Mouse (Mus musculus): ENCODE measurements at regions not wholly inside any gene's neighbourhood (a gene's known extent, or its start where the extent isn't known, plus 50 kb on each side); places are given as distances from the start of the nearest gene placed in this dataset.

GRCm38 (mm10) chrX:136321692-136322091, 51.6 kb downstream of the Bex3 start:
- no peak for ATAC-seq (ENCODE audit: low FRiP score)
- peak; percentile 90 for DNase-seq (ENCODE audit: low spot score)
- H3K36me3 ChIP-seq (replicated peaks; ENCODE audit: control insufficient read depth, insufficient read depth) = no peaks in the 10 kb centered on the region

GRCm38 (mm10) chrX:136365809-136366208, 95.8 kb downstream of the Bex3 start:
- Histone ChIP-seq H3K4me1 (replicated peaks; ENCODE audit: control insufficient read depth, insufficient read depth, low read length) (no peaks in the 10 kb centered on the region), H3K4me3 (replicated peaks; ENCODE audit: low read length) (no peak overlapping the region), H3K27ac (no peak overlapping the region), H3K9ac (no peak overlapping the region), H3K4me2 (replicated peaks) (no peak overlapping the region), H3K27me3 (ENCODE audit: control insufficient read depth, insufficient read depth, low read length) (no peaks in the 10 kb centered on the region), H3K36me3 (replicated peaks; ENCODE audit: control insufficient read depth, insufficient read depth) (no peaks in the 10 kb centered on the region), H3K9me3 (ENCODE audit: control insufficient read depth, low read length) (no peaks in the 10 kb centered on the region)
- DNase-seq (ENCODE audit: low spot score) (no peak), ATAC-seq (ENCODE audit: low FRiP score) (no peak)
- 50% methylated on average over 2 of the region's 2 CpGs for WGBS

More at GRCm38 (mm10) chrX:136321692-136322091, 51.6 kb downstream of the Bex3 start:
- Histone ChIP-seq H3K27ac (no peak overlapping the region), H3K9me3 (ENCODE audit: control insufficient read depth, low read length) (no peaks in the 10 kb centered on the region), H3K27me3 (ENCODE audit: control insufficient read depth, insufficient read depth, low read length) (no peaks in the 10 kb centered on the region), H3K4me3 (replicated peaks; ENCODE audit: low read length) (no peak overlapping the region), H3K9ac (no peak overlapping the region), H3K4me1 (replicated peaks; ENCODE audit: control insufficient read depth, insufficient read depth, low read length) (no peaks in the 10 kb centered on the region), H3K4me2 (replicated peaks) (no peak overlapping the region)
- WGBS = 7% methylated on average over 3 of the region's 3 CpGs

Measured in hindbrain, embryonic 14.5 days (tissue).